Mouse (Mus musculus) ES-E14 (cell line): ENCODE measurements around the gene Tmem143.

Experiments
- CHD2 ChIP-seq: IDR thresholded peaks from 2 replicates; pipeline ENCODE4 v1.6.1; 2014; ENCODE audit warnings: mild to moderate bottlenecking, low read depth, low read length, inconsistent platforms
- MAFK ChIP-seq: IDR thresholded peaks from 2 replicates; pipeline ENCODE4 v1.6.1; 2014; ENCODE audit warnings: mild to moderate bottlenecking, low read depth, low read length, inconsistent platforms; ENCODE audit not compliant: insufficient read depth

- no peak for TF ChIP-seq CHD2
- no peak for TF ChIP-seq MAFK
These were observed 26.3 kb upstream of the Tmem143 start for GRCm38 (mm10) chr7:45870282-45871058.
